Mouse (Mus musculus) yolk sac, embryonic 10.5 days (tissue): ENCODE results near the gene Myo5a.

Experiments
- DNase-seq: peaks from one replicate; pipeline ENCODE4 v3.0.0-alpha.2; 2017; ENCODE audit warnings: low spot score

Gene Myo5a

DNA sequence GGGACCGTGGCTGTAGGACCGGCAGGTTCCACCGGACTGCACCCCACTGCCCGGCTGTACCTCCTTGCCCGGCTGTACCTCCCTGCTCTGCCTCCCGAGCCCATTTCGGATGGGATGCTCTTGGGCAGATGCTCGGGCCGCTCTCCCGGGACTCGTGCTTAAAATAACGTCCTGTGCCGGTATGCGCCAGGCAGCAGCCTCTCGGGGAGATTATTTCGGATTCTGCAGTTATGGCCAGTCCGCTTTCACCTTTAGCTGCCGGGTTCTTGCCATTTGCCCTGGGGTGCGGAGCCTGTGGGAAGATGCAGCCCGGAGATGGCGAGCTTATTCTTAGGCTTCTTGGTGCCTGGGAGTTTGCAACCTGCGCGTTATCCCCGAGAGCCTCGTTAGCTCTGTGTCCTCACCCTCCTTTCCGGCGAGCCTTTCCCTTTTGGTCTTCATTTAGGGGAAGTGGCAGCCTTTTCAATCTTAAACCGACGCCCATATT is 934 bp downstream of the Myo5a start:
- DNase-seq = peak; percentile 58

GRCm38 (mm10) chr9:75072361-75072760 is 1.5 kb downstream of the Myo5a start:
- no peak for DNase-seq

DNA sequence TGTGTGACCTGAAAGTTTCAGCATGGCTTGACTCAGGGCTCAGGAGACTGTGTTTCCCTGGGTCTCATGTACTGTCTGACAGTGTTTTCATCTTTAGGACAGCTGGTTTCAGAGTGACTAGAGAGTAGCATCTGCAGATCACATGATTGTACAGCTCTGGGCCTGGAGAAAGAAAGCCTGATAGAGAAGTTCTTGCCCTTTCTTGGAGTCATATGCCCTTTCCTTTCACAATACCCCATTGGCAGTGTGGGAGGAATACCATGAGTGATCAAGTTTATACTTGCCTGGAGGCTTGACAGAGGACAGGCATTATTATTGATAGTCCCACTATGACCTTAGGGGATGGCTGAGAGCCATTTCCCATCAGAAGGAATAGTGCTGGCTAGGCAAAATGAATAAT is 6.4 kb downstream of the Myo5a start:
- DNase-seq = no peak

DNA sequence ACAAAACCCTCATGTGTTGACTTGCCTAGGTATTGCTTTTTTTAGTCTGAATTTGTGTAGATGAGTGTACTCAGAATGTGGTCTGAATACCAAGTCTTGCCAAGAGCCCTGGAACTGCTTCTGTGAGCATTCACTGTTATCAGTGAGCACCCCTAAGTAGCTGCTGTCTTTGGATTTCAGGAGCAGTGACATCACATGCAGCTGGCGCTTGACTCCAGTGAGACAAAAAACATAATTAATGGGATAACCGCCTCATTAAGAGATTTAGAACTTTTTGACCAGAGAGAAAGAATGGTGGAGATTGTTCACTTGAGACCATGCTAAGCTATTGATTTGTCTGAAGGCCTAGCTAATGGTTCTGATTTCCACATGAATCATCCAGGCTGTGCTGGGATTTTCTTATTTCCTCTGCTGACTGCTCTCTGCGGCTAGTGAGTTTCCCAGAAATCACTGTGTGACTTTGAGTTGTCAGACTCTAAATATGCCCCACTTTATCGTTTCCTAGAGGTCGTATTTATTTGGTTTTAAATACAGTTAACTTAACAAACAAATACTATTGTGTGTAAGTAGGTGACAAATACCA is 14.5 kb downstream of the Myo5a start:
- no peak for DNase-seq

DNA sequence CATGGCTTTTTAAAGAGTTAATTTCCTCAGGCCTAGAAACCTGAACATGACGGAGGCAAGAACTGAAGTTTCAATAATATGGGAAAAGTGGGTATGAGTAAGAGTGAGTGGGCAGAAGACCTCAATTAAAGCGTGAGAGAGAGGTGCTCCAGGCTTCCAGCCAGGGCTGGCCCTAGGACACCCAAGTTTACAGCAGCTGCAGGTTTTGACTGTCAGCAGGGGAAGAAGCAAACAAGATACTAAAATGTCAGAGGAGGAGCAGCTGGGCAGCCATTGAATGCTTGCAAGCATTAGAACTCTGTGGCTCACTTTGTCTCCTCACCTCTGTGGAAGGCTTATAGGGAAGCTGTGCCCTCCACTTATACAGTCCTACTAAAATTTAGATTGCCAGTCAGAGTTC is 17.0 kb downstream of the Myo5a start:
- DNase-seq = no peak

GRCm38 (mm10) chr9:75089285-75089684 is 18.5 kb downstream of the Myo5a start:
- DNase-seq = no peak

DNA sequence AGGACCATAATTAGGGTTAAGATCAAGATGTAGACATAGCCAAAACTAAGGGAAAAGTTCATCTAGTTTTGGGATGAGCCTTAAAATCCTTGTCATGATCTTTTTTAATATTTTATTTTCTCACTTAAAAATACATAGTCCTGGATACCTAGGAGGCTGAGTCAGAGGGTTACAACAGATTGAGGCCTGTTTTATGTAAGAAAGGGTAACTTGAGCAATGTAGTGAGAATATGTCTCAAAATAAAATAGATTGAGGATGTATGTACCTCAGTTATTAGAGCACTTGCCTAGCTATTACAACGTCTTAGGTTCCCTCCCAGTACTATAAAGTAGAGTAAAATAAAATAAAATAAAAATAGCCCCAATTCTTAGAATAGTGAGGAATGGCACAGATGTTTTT is 21.3 kb downstream of the Myo5a start:
- no peak for DNase-seq

DNA sequence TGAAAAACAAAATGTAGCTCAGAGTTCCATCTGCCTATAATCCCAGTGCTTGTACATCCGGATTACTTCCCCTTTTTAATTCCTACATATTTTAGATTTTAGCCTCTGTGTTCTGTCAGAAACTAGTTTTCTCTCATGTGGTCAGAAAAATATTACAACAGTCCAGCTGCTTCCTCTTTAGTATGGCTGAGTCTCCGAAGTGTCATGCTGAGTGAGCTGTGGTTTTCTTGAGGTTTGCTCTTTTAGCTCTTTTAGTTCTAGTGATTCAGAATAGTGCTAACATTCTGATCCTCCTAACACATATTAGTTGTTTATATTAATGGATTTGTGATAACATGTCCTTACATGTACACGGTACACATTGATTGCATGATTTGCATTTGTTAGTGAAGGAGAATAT is 23.9 kb downstream of the Myo5a start:
- DNase-seq = no peak

- no peak for DNase-seq
Observed at GRCm38 (mm10) chr9:75098937-75099336, 28.1 kb downstream of the Myo5a start.

DNA sequence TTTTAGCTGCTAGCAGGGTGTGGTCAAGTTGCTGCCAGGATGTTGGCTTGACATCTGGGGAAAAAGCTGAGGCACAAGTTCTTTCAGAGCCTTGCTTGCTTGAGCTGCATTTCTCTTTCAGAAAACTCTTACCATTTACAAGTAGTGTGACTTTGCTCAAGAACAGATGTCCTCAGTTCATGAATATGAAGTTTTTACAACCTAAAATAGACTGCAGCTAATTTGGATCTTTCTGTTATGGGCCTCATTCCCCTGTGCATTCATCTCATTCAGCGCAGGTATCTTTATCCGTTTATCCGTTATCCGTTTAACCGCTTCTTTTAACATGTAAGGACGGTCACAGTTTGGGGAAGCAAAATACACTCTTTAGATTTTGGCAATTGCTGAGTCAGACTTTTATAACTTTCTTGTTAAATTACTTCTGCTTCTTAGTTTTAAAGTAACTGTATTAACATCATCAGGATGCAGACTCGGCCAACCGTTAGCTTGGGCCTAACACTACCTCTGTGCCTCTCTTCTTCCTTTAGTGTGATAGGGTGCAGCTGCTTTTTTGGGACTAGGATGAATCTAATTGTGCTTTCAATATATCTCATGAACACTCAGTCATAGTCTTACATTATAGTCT is 29.5 kb downstream of the Myo5a start:
- no peak for DNase-seq

DNA sequence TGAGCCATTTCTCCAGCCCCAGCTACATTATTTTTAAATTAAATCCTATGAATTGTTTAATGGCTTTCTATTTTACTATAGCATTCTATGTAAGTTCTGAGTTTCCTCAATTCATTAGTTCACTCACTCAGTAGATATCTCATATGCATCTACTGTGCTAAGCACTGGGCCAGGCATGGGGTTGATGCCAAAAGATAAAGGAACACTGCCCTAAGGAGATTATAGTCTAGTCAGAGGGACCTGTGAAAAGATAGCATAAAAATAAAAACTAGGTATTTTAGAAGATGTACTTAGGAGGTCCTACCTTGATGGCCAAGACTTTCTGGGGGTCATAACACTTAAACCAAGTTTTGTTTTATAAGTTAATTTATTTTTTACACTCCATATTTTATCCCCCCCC is 31.3 kb downstream of the Myo5a start:
- no peak for DNase-seq

GRCm38 (mm10) chr9:75116571-75117177 is 45.9 kb downstream of the Myo5a start:
- DNase-seq = no peak

DNA sequence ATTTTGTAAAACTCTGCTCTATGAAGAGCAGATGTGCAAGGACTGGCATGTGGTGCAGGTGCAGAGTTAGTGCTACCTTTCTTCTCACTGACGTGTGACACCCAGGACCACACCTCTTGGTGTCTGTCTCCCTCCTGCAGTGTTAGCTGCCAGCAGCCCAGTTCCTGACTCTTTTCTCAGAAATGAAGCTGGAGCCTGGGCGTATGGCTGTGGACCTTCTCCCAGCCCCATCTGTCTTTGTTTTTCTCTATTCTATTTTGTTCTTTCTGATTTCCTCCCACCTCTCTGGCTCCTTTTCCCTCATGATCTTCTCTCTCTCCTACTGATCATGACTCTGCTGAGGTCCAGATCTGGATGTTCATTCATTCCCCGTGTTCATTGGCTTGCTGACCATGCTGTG is 50.3 kb downstream of the Myo5a start:
- DNase-seq = no peak

DNA sequence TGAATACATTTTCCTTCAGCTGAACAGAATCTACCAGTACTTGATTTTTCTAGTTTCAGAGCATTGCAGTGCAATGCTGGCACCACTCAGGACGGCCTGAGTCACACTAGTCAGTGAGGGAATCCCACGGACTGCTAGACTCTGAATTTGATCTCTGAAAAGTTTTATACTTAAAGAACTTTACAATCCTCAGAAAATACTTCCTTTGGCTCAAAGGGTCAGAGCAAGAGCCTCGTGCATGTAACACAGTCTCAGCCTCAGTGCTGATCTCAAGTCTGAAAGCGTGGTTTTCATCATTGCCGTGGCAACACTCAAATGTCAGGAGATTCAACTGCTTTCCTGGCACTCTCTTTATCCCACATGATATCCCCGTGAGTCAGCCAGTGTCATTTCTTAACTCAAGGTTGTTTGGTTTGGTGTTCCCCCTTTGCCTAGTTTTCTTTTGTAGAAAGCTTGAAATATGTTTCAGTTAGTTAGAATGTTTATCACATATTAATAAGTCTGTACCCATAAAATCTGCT is 53.4 kb downstream of the Myo5a start:
- DNase-seq = no peak

- DNase-seq = no peak
Observed at GRCm38 (mm10) chr9:75130553-75130952, 59.7 kb downstream of the Myo5a start.

DNA sequence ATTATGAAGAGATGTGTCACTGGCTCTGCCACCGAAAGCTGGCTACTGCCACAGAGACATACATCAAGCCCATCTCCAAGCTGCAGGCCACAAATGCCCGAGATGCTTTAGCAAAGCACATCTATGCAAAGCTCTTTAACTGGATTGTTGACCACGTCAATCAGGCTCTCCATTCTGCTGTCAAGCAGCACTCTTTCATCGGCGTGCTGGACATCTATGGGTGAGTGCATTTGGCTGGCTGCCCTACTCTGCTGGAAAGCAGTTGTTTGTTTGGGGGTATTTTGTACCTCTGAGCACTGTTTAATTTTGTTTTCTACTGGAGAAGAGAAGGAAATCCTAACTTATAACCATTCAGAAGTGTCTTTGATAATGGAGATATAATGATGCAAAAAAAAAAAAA is 76.1 kb downstream of the Myo5a start:
- DNase-seq = no peak

DNA sequence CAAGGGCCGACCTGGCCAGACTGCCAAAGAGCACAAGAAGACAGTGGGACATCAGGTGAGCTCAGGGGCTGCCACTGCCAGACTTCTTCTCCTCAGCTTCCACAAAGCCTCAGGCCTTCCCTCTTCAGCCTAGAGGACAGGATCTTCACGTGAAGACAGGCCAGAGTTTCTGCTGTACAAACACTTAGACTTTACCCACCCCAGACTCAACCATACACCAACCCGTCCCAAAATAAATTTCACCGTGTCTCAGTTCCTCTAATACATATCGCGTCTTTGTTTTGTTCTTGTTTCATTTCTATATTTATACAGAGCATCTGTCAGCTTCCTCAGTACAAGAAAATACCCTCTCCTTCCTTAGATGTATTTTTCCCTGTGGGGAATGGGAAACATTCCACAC is 89.7 kb downstream of the Myo5a start:
- no peak for DNase-seq

- no peak for DNase-seq
Observed at GRCm38 (mm10) chr9:75163650-75164049, 92.8 kb downstream of the Myo5a start.

- DNase-seq = no peak
Observed at GRCm38 (mm10) chr9:75171721-75172120, 100.9 kb downstream of the Myo5a start.

- no peak for DNase-seq
Observed at GRCm38 (mm10) chr9:75187646-75188260, 116.9 kb downstream of the Myo5a start.

DNA sequence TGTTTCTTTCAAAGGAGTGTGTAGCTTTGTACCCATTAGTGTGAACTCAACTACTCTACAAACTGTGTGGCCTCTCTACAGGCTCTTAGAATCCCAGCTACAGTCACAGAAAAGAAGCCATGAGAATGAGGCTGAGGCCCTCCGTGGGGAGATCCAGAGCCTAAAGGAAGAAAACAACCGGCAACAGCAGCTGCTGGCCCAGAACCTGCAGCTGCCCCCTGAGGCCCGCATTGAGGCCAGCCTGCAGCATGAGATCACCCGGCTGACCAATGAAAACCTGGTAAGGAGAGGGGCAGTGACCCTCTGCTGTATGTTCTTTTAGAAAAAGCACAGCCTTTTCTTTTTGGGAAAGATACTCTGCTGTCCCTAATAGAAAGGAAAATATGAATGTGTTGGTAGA is 123.0 kb downstream of the Myo5a start:
- DNase-seq = no peak

DNA sequence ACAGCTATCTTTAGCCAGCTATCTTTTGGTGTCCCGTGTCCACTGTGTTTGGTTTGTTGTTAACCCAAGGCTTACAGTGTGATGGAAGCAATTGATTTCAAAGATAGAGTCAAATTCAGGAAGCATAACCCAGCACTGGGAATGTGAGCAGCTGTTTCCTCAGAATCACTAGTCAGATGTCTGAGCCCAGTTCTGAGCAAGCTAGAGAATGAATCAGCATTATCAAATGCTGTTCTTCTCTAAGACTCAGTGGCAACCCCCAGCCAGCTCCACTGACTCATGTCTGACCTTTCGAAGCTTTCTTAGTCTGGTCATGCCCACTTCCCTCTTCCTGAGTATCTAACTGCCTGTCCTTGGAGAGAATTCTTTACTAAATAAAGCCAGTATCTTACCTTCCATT is 125.5 kb downstream of the Myo5a start:
- no peak for DNase-seq

DNA sequence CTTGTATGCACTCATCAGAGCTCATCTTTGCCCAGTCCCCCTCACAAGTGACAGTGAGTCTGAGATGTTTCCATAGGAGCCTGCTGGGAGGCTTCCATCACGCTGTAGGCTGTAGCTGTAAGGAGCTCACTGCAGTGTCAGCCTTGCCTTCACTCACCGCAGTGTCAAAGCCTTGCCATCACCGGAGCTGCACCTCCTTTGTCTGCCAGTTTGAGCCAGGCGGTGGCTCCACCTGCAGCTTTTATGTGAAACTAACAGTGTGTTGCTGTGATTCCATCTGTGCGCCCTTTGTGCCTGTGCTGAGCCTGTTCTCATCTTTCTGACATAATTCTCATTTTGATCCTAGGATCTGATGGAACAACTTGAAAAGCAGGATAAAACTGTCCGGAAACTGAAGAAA is 126.5 kb downstream of the Myo5a start:
- DNase-seq = no peak
